Mouse (Mus musculus) forebrain, postnatal 0 days (tissue): Measurements from ENCODE around the gene Atxn7l1. TPM values are rescaled to one million over a fixed set of nuclear protein-coding genes. Genes with fewer than 3 reads are reported as not detected.

ENCODE experiments used
- ATAC-seq: fragments of 200-750 bp; cut with Nextera tagmentation; 2 replicates; pipeline ENCODE4 v1.8.0; 2017; ENCODE audit warnings: mild to moderate bottlenecking, moderate library complexity
- DNase-seq: peaks from one replicate; pipeline ENCODE4 v3.0.0-alpha.2; 2015
- H3K27ac ChIP-seq: fragments of 300-500 bp; sonication (generic); 2 replicates; pipeline ENCODE4 v1.5.1; 2014; ENCODE audit warnings: low read depth, mild to moderate bottlenecking, antibody characterized with exemption, low read length, moderate library complexity, mixed read lengths
- H3K27me3 ChIP-seq: fragments of 300-500 bp; sonication (generic); 2 replicates; pipeline ENCODE4 v1.6.1; 2014; ENCODE audit warnings: mild to moderate bottlenecking, low read length, mixed read lengths; ENCODE audit not compliant: insufficient read depth
- H3K36me3 ChIP-seq: fragments of 300-500 bp; sonication (generic); 2 replicates; pipeline ENCODE4 v1.6.1; 2014; ENCODE audit warnings: mild to moderate bottlenecking, moderate library complexity; ENCODE audit not compliant: insufficient read depth
- H3K4me1 ChIP-seq: fragments of 300-500 bp; sonication (generic); 2 replicates; pipeline ENCODE4 v1.6.1; 2014; ENCODE audit warnings: antibody characterized with exemption; ENCODE audit not compliant: insufficient read depth
- H3K4me2 ChIP-seq: fragments of 300-500 bp; sonication (generic); 2 replicates; pipeline ENCODE4 v1.6.1; 2014; ENCODE audit warnings: low read depth, mild to moderate bottlenecking, moderate library complexity
- H3K4me3 ChIP-seq: fragments of 300-500 bp; sonication (generic); 2 replicates; pipeline ENCODE4 v1.5.1; 2014; ENCODE audit warnings: low read depth, low read length, mixed read lengths
- H3K9ac ChIP-seq: fragments of 300-500 bp; sonication (generic); 2 replicates; pipeline ENCODE4 v1.6.1; 2014; ENCODE audit warnings: mild to moderate bottlenecking
- H3K9me3 ChIP-seq: fragments of 300-500 bp; sonication (generic); 2 replicates; pipeline ENCODE4 v1.6.1; 2016; ENCODE audit warnings: low read length
- CTCF ChIP-seq: sonication (generic); IDR thresholded peaks from 2 replicates; pipeline ENCODE4 v1.5.1; 2016; ENCODE audit warnings: antibody characterized with exemption, control low read depth, low read depth
- WGBS: fragments of 180-500 bp; shearing (Covaris S2); extraction: QIAGEN DNeasy Blood & Tissue Kit; methylation state at CpG from one replicate; pipeline ENCODE4 v1.1.7; 2014; 5-methylcytosine and 5-hydroxymethylcytosine counted together
- polyA plus RNA-seq: library from polyadenylated mRNA; unstranded; fragments of >200 nt; fragmentation: Nextera tagmentation; extraction: Ambion mirVana; gene quantifications from 2 replicates; pipeline ENCODE4 v1.2.1, GENCODE M21; 2015
- total RNA-seq: library from RNA; depleted of rRNA; stranded (reverse); fragments of >200 nt; gene quantifications from 2 replicates; pipeline ENCODE4 v1.2.3, GENCODE M21; 2014

Atxn7l1 gene
- total and polyA plus RNA-seq, 2 experiments from 2014 or later = 18.2 to 23.0 TPM

DNA sequence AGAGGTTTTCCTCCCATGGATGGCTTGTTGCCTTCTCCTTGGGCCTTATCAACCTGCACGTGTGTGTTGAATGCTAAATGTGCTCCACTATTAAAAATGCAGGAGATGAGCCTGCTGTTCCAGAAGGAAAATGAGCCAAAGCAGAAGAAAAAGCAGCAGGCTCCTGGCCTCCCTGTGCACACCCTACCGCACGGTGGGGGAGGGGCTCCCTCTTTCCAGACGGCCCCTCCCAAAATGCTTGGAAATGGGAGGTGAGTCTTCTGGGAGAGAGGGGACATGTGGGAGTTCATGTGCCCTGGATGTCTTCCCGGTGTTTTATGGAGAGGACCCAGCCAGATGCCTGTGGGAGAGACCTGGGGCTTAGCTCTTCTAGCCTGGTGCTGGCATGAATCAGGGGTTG is 185.3 kb downstream of the Atxn7l1 start:
- H3K9ac ChIP-seq = no peak overlapping the region
- no peak overlapping the region for H3K4me2 ChIP-seq
- H3K27ac ChIP-seq = no peak overlapping the region
- no peak overlapping the region for H3K4me3 ChIP-seq
- 62% methylated on average over 5 of the region's 5 CpGs for WGBS
- no peaks in the 10 kb centered on the region; the same call in 1 of the 2 replicates for H3K4me1 ChIP-seq
- H3K9me3 ChIP-seq = no peaks in the 10 kb centered on the region
- H3K36me3 ChIP-seq = no peaks in the 10 kb centered on the region
- no peaks in the 10 kb centered on the region for H3K27me3 ChIP-seq
- no peak for DNase-seq
- no peak for TF ChIP-seq CTCF
- no peak for ATAC-seq

DNA sequence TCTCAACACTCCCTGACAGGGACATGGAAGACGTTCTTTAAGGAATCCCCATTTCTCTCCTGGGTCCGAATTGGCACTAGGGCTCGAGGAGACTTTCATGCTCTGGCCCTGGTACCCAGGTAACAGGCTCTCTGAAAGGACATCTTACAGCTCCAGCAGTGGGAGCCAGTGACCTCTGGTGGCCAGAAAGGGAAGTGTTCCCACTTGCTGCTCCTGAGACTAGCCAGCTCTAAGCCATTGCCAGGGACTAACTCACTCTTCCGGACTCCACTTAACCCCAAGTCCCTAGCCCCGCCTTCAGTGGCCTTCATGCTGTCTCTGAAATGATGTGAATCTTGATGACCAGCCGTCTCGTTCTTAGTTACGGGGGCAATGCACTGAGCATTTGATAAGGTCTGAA is 186.4 kb downstream of the Atxn7l1 start:
- 28% methylated on average over 8 of the region's 8 CpGs for WGBS
- no peaks in the 10 kb centered on the region for H3K27me3 ChIP-seq
- no peaks in the 10 kb centered on the region for H3K36me3 ChIP-seq
- H3K9ac ChIP-seq = no peak overlapping the region
- H3K27ac ChIP-seq = no peak overlapping the region
- ATAC-seq (peak; percentile 80), DNase-seq (peak; percentile 89)
- H3K4me3 ChIP-seq = no peak overlapping the region
- H3K4me1 ChIP-seq = no peaks in the 10 kb centered on the region; the same call in 1 of the 2 replicates
- no peaks in the 10 kb centered on the region for H3K9me3 ChIP-seq
- H3K4me2 ChIP-seq = no peak overlapping the region
- peak; percentile 96 for TF ChIP-seq CTCF

DNA sequence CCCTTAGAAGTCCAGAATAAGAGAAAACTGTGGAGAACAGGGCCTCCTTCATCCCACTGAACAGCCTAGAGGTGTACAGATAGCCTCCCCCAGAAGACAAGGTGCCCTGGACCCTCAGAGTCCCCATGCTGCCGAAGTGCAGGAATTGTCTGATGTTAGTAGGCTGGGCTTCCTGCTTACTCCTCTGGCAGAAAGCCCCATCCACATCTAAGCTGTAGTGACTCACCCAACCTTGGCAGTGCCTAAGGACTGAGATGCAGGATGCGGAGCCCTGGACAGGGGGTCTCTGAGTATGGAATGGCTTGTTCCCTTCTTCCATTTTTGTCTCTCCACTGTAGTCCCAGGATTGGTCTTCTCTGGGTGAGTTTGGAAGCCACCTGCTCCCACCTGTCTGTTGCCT is 187.0 kb downstream of the Atxn7l1 start:
- ATAC-seq (no peak), DNase-seq (no peak)
- WGBS = 88% methylated on average over 2 of the region's 2 CpGs
- Histone ChIP-seq H3K4me3 (no peak overlapping the region), H3K9me3 (no peaks in the 10 kb centered on the region), H3K4me2 (no peak overlapping the region), H3K4me1 (no peaks in the 10 kb centered on the region; the same call in 1 of the 2 replicates), H3K9ac (no peak overlapping the region), H3K27ac (no peak overlapping the region), H3K27me3 (no peaks in the 10 kb centered on the region), H3K36me3 (no peaks in the 10 kb centered on the region)
- no peak for TF ChIP-seq CTCF

DNA sequence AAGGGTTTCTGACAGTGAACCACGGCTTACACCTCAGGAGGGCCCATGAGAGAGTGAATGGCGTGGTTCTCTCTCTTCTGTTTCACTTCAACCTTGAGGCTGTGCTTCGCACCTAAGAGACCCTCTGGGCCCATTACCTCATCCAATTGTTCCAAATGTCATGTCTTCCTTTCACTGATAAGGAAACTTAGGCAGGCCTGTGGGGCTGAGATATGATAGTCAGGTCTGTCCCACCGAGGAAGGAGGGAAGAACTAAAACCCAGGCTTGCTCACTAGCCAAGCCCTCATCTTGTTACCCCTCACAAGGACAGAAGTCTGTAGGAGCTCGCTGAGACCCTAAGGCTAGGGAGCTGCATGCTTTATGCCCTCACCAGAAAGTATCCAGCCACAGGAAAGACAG is 187.5 kb downstream of the Atxn7l1 start:
- H3K4me3 ChIP-seq = no peak overlapping the region
- 92% methylated on average over 5 of the region's 5 CpGs for WGBS
- no peaks in the 10 kb centered on the region for H3K36me3 ChIP-seq
- no peak for DNase-seq
- H3K27ac ChIP-seq = no peak overlapping the region
- H3K27me3 ChIP-seq = no peaks in the 10 kb centered on the region
- no peaks in the 10 kb centered on the region for H3K9me3 ChIP-seq
- no peaks in the 10 kb centered on the region; the same call in 1 of the 2 replicates for H3K4me1 ChIP-seq
- no peak for ATAC-seq
- TF ChIP-seq CTCF = no peak
- no peak overlapping the region for H3K9ac ChIP-seq
- no peak overlapping the region for H3K4me2 ChIP-seq

DNA sequence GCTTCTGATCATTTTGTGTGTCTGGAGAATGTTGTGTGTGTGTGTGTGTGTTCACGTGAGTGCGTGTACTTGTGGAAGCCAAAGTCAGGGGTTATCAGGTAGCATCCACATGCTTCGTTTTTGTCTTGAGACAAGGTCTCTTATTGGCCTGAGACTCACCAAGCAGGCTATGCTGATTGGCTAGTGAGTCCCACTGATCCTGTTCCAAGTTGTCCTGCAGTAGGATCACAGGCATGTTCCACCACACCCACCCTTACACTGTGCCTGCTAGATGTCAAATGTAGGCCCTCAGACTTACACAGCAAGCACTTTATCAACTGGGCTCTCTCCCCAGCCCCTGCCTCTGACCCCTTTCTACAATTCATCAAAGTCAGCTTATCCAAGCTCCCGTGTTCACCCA is 187.9 kb downstream of the Atxn7l1 start:
- ATAC-seq = no peak
- no peak for TF ChIP-seq CTCF
- no peak overlapping the region for H3K4me2 ChIP-seq
- no peaks in the 10 kb centered on the region for H3K36me3 ChIP-seq
- no peak for DNase-seq
- no peak overlapping the region for H3K9ac ChIP-seq
- no peak overlapping the region for H3K4me3 ChIP-seq
- H3K9me3 ChIP-seq = no peaks in the 10 kb centered on the region
- H3K4me1 ChIP-seq = no peaks in the 10 kb centered on the region; the same call in 1 of the 2 replicates
- 91% methylated on average over 4 of the region's 4 CpGs for WGBS
- no peak overlapping the region for H3K27ac ChIP-seq
- H3K27me3 ChIP-seq = no peaks in the 10 kb centered on the region

DNA sequence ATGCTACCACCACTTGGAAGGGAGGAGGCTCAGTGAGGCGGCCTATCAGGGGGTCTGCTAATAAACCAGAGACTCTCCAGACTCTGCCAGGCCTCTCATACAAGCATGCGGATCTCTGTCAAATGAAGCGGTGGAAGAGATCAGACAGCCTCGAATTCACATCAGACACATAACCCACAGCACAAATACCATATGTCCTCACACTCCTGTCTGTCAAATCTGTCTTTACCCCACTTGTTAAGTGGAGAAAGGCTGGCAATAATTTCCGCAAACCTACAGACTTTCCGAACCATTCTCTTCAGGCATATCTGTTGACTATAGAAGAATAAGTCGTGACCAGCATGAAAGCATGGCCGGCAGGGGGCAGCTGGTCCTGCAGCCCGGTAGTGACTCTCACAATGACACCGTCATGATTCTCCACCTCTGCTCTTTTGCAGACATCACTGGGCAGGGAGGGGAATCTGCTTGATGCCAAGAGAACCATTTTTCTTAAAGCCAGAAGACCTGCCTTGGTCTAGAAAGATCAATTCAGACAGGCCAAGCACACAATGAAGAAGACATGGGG is 189.2 kb downstream of the Atxn7l1 start:
- Histone ChIP-seq H3K27ac (no peak overlapping the region), H3K27me3 (no peaks in the 10 kb centered on the region), H3K9me3 (no peaks in the 10 kb centered on the region), H3K4me2 (no peak overlapping the region), H3K36me3 (no peaks in the 10 kb centered on the region), H3K4me1 (peaks cover 10% of the 10 kb centered on the region), H3K4me3 (no peak overlapping the region), H3K9ac (no peak overlapping the region)
- TF ChIP-seq CTCF = peak; percentile 35
- ATAC-seq (no peak), DNase-seq (peak; percentile 28)
- WGBS = 50% methylated on average over 10 of the region's 10 CpGs

DNA sequence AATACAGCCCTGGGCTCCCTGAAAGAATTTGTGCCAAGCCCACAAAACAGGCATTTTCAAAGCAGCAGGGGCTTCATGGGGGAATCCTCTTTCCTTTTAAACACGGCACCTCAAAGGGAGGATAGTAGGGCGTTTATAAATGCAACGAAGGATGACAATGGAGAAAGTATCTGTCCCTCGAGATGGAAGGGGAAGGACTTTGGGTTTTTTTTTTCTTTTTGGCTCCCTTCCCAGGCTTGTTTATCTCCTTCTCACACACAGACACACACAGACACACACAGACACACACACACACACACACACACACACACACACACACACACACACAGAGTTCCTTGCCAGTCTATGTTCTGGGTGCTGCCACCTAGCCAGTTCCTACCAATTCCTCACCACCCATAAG is 189.8 kb downstream of the Atxn7l1 start:
- DNase-seq = peak; percentile 15
- Histone ChIP-seq H3K27me3 (no peaks in the 10 kb centered on the region), H3K36me3 (no peaks in the 10 kb centered on the region), H3K4me1 (peaks cover 16% of the 10 kb centered on the region), H3K4me3 (no peak overlapping the region), H3K9me3 (no peaks in the 10 kb centered on the region), H3K9ac (no peak overlapping the region), H3K27ac (no peak overlapping the region), H3K4me2 (no peak overlapping the region)
- WGBS = 22% methylated on average over 4 of the region's 4 CpGs
- ATAC-seq = no peak
- TF ChIP-seq CTCF = no peak
